Mouse (Mus musculus): ENCODE results near the gene Olfr761. TPM values are rescaled to one million over a fixed set of nuclear protein-coding genes. Genes with fewer than 3 reads are reported as not detected.
"Not testable (repeated sequence)": the region's sequence is repeated elsewhere in the genome, so short reads cannot be mapped to it uniquely, and the experiment has no call there.

The Olfr761 gene
- polyA plus RNA-seq (2021): not detected

DNA sequence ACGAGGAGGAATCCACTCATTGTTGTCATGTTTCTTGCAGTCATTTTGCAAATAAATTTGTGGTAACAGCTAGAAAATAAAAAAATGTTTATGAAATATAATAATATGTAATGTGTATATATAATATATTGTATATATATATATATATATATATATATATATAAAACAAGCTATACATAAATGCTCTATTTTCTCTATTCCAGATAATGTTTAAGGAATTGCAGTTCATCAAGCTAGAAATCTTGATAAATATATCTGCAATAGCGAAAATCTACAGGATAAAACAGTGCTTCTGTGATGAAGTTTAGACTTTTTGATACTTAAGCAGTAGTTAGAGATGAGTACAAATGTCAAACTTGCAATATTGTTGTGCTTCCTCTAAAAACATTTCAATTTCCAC lies at the start of gene Olfr761:
Olfr761 (minus strand) TSS at position 101 of the 400 bp plus-strand sequence.
- no peaks in the 10 kb centered on the region for H3K27me3 ChIP-seq
- no peak for ATAC-seq
- POLR2A ChIA-PET: no interaction called here
- DNase-seq (ENCODE audit: low read depth, low spot score): no peak
- CTCF ChIA-PET: no interaction called here
- in situ Hi-C loops (cut with MboI; ENCODE audit: low pct_unique_long_range_greater_than_20kb): no loop called here
- TF ChIP-seq CTCF (IDR thresholded peaks at IDR 0.05): no peak

DNA sequence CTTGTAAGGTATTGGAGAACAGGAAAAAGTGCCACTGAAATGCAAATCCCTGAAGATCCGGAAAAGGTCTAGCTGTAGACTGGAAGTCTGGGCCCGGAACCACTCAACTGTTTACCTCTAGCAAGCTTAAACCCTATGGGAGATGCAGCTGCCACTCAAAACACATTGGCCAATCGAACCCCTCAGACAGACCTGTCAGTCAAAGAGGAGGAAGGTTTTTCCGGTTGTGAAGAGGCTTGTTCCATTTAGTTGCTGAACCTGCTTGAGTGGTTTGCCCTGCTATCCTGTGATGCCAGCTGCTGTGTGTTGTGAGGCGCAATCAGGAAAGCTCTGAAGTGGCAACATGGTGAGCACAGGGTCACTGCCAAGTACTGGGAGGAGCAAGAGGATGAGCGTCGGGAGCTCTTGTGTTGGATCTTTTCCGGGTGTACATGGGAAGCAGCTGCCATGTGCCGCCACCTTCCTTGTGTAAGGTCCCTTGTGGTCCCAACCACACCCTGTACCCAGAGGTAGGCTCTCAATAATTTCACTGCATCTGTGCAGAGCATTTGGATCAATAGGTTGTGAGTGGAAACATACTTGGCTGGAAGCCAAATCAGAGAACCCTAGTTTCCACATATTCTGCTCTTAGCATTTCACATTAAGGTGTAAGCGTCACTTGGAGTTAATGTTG lies 42.9 kb upstream of the Olfr761 start:
- DNase-seq (ENCODE audit: low read depth, low spot score) (no peak), ATAC-seq (no peak)
- TF ChIP-seq CTCF (IDR thresholded peaks at IDR 0.05): no peak
- ChIA-PET CTCF (no interaction called here), POLR2A (no interaction called here)
- no peaks in the 10 kb centered on the region for H3K27me3 ChIP-seq
- in situ Hi-C loops (cut with MboI; ENCODE audit: low pct_unique_long_range_greater_than_20kb): no loop called here

DNA sequence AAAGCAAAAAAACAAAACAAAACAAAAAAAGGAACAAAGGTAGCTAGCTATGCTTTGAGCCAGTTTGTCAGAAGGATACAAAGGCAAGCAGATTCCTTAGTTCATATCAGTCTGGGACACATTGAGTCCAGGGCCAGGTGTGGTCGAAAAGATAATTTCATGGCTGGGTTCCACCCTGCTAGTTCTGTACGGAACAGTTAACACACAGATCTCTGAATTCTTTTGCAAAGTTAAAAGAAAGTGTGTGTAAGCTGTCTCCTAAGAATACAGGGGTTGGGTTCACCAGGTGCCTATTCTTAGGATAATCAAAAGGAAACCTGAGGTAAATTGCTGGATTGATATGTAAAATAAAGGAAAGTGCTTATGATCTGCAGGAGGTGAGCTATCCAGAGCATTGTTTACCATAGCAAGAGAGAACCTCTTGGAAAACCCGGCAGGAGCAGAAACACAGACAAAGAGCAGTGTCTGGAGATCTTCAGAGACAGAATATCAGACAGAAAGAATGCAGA lies 37.6 kb upstream of the Olfr761 start:
- in situ Hi-C loops (cut with MboI; ENCODE audit: low pct_unique_long_range_greater_than_20kb): no loop called here
- CTCF ChIA-PET: no interaction called here
- no peaks in the 10 kb centered on the region for H3K27me3 ChIP-seq
- no peak for TF ChIP-seq CTCF (IDR thresholded peaks at IDR 0.05)
- DNase-seq (ENCODE audit: low read depth, low spot score): no peak
- no peak for ATAC-seq
- POLR2A ChIA-PET: no interaction called here

DNA sequence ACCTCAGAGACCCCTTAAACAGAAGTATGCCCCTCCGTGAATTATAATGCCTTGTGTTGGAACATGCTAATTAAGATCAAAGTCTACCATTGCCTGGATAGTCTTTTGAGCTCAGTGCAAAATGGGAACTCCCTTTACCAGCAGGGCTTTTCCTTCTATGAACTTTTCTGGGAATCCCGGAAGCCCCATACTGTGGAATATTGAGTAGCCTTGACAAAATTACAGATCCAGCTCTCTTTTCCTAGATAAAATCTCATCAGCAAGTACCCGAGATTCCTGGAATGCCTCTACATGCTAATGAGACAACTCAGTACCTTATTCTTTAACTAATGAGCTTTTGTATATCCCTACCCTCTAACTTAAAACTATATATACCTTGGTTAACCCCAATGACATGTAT lies 20.7 kb upstream of the Olfr761 start:
- ATAC-seq: no peak
- ChIA-PET CTCF (interaction anchor here (1.6 kb wide), 1 partner anchor 7 kb away, joined by 3 read pairs; no protein-coding TSS in a partner anchor), POLR2A (no interaction called here)

DNA sequence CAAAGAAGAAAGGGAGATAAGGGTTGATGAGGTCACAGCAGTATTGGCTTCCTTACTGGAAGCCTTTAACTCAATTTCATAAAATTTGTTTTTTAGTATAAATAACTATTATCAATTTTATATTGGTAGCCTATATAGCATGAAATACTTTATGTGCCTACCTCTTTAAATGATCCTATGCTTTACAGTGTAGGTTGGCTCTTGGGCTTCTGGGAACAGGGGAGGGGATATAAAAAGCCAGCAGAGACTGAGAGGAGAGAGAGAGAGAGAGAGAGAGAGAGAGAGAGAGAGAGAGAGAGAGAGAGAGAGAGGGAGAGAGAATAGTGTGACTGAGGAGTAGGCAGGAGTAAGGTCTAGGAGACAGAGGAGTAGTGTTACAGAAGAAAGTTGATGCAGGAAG lies 32.6 kb downstream of the Olfr761 start, which contains the start of gene Olfr128:
Olfr128 (plus strand) TSS at position 301 of the 400 bp plus-strand sequence.
- POLR2A ChIA-PET: no interaction called here
- no peaks in the 10 kb centered on the region for H3K27me3 ChIP-seq
- CTCF ChIA-PET: no interaction called here
- in situ Hi-C loops (cut with MboI; ENCODE audit: low pct_unique_long_range_greater_than_20kb): no loop called here
- DNase-seq (ENCODE audit: low read depth, low spot score): no peak
- no peak for TF ChIP-seq CTCF (IDR thresholded peaks at IDR 0.05)
- no peak for ATAC-seq

More for the DNA sequence above, 20.7 kb upstream of the Olfr761 start:
- TF ChIP-seq CTCF (IDR thresholded peaks at IDR 0.05): no peak
- DNase-seq (ENCODE audit: low read depth, low spot score): no peak
- no peaks in the 10 kb centered on the region for H3K27me3 ChIP-seq
- in situ Hi-C loops (cut with MboI; ENCODE audit: low pct_unique_long_range_greater_than_20kb): loop anchor here (10.0 kb wide), 1 partner anchor 89 kb away; no protein-coding TSS in a partner anchor

DNA sequence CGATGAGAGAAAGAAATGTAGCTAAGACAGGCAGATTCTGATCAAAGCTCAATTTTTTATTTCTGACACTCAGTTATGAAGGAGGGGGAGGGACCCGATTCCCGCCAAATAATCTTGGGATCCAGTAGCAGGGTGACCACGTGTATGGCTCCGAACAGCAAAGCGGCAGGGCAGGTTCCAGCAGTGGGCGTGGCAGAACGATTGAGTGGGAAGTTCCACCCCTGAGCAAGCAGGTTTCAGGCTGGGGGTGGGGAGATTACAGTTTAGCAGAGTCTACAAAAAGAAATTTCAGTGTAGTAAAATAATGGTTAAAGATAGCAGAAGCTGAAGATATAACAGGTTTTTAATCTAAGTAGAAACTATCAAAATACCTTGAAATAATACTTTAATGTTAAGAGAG lies 46.1 kb downstream of the Olfr761 start:
- CTCF ChIA-PET; DNase-seq (ENCODE audit: low read depth, low spot score); POLR2A ChIA-PET; H3K27me3 ChIP-seq; in situ Hi-C loops (cut with MboI; ENCODE audit: low pct_unique_long_range_greater_than_20kb); ATAC-seq: not testable (repeated sequence)

Other genes starting within 250 kb of the Olfr761 start
- gene Olfr120, start 231.3 kb downstream of the Olfr761 start, polyA plus RNA-seq (2021): not detected
- gene Olfr121, start 204.2 kb downstream of the Olfr761 start, polyA plus RNA-seq (2021): not detected
- gene Olfr122, start 184.5 kb downstream of the Olfr761 start, polyA plus RNA-seq (2021): not detected
- not detected for gene Olfr123, start 159.6 kb downstream of the Olfr761 start, polyA plus RNA-seq (2021)
- not detected for gene Olfr124, start 153.2 kb downstream of the Olfr761 start, polyA plus RNA-seq (2021)
- not detected for gene Olfr125, start 120.1 kb downstream of the Olfr761 start, polyA plus RNA-seq (2021)
- gene Olfr126, start 105.6 kb downstream of the Olfr761 start, polyA plus RNA-seq (2021): not detected
- gene Olfr127, start 52.6 kb downstream of the Olfr761 start, polyA plus RNA-seq (2021): 0.08 TPM
- gene Olfr128, start 32.5 kb downstream of the Olfr761 start, polyA plus RNA-seq (2021): not detected
- not detected for gene Olfr129, start 107.0 kb upstream of the Olfr761 start, polyA plus RNA-seq (2021)
- gene Olfr130, start 110.8 kb upstream of the Olfr761 start, polyA plus RNA-seq (2021): not detected
- gene Olfr131, start 135.6 kb upstream of the Olfr761 start, polyA plus RNA-seq (2021): not detected
- gene Olfr132, start 181.4 kb upstream of the Olfr761 start, polyA plus RNA-seq (2021): not detected
- not detected for gene Olfr133, start 192.2 kb upstream of the Olfr761 start, polyA plus RNA-seq (2021)
- gene Olfr134, start 218.3 kb upstream of the Olfr761 start, polyA plus RNA-seq (2021): not detected